In genomic region chr16:25468662-25469061, GRCm38 (mm10) we compare ENCODE assay signal across 19 mouse cellular contexts.
"Had no signal": no experiment of that assay in that cellular context is flagged by ENCODE, and none has a peak within 500 bp of the region (broad histone marks: within the 10 kb centered on the region; RNA-seq: fewer than 3 reads in every experiment).

No protein-coding gene starts in this region.

- H3K27me3 ChIP-seq: liver, embryonic 12.5 days; liver, embryonic 15.5 days; neural tube, embryonic 12.5 days; neural tube, embryonic 15.5 days; stomach, embryonic 15.5 days had no signal

- DNase-seq: kidney, adult 2 months; kidney, postnatal 25 days; left cerebral cortex, postnatal 4 days; liver; lung, adult 18-20 months; lung, postnatal 4 days; midbrain, embryonic 14.5 days; right cerebral cortex, adult 18-20 months; right cerebral cortex, postnatal 25 days; spleen, adult 18-20 months; thymus, postnatal 25 days had no signal

- H3K4me2 ChIP-seq: liver, embryonic 12.5 days; liver, embryonic 15.5 days; midbrain, embryonic 11.5 days; neural tube, embryonic 12.5 days; neural tube, embryonic 15.5 days; stomach, embryonic 15.5 days had no signal

- ATAC-seq: intestine, postnatal 0 days; liver, embryonic 12.5 days had no signal

- H3K4me1 ChIP-seq: liver, embryonic 12.5 days; liver, embryonic 15.5 days; stomach, embryonic 15.5 days had no signal

- H3K27ac ChIP-seq: kidney, postnatal 0 days; liver, embryonic 12.5 days; liver, embryonic 15.5 days; neural tube, embryonic 12.5 days; neural tube, embryonic 15.5 days; stomach, embryonic 15.5 days had no signal

- H3K4me3 ChIP-seq: liver, embryonic 12.5 days; liver, embryonic 15.5 days; neural tube, embryonic 12.5 days; neural tube, embryonic 15.5 days; stomach, embryonic 15.5 days had no signal

- H3K9me3 ChIP-seq: liver, embryonic 12.5 days; liver, embryonic 15.5 days; neural tube, embryonic 12.5 days; neural tube, embryonic 15.5 days; stomach, embryonic 15.5 days had no signal

- H3K36me3 ChIP-seq: liver, embryonic 12.5 days; liver, embryonic 15.5 days; neural tube, embryonic 12.5 days; neural tube, embryonic 15.5 days; stomach, embryonic 15.5 days had no signal

- H3K9ac ChIP-seq: liver, embryonic 12.5 days; liver, embryonic 15.5 days; neural tube, embryonic 12.5 days; neural tube, embryonic 15.5 days; stomach, embryonic 15.5 days had no signal
